13 mouse cellular contexts compared by ENCODE assay signal in the genomic region with DNA sequence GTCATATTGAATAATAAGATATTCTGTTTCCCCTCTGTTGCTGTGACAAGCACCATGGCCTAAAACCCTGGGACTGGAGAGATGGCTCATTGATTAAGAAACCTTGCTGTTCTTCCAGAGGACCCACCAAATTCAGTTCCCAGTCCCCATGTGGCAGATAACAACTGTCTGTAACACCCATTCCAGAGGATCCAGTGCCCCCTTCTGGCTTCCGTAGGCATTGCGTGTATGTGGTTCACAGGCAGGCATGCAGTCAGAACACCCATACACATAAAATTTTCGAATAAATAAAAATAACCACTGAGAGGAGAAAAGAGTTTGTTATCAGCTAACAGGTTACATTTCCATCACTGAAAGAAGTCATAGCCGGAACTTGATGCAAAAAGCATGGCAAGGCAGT.
DNase-seq lines count a peak whose midpoint lies in the region; ATAC-seq and TF ChIP-seq lines count a peak whose summit lies in the region.
"Had no signal": no experiment of that assay in that cellular context is flagged by ENCODE, and none has a peak within 500 bp of the region (broad histone marks: within the 10 kb centered on the region; RNA-seq: fewer than 3 reads in every experiment).

No protein-coding gene starts in this region.

- peak; percentile 64 for TF ChIP-seq CTCF in liver, embryonic 14.5 days (IDR thresholded peaks at IDR 0.05; ENCODE audit: low read depth)

- no peak overlapping the region for H3K4me3 ChIP-seq in liver, embryonic 11.5 days (ENCODE audit: low read depth, low read length)
- no peak overlapping the region for H3K4me3 ChIP-seq in ES-E14 (ENCODE audit: insufficient read depth in 1 of 2, low read depth in 1 of 2, low read length in 2 of 2, poor library complexity in 1 of 2, severe bottlenecking in 1 of 2)
- no peak overlapping the region for H3K4me3 ChIP-seq in liver, embryonic 14.5 days (ENCODE audit: insufficient read depth in 1 of 2, low read depth in 2 of 2, low read length in 2 of 2)
- H3K4me3 ChIP-seq: heart, embryonic 10.5 days; limb, embryonic 15.5 days; midbrain, embryonic 13.5 days had no signal

- no peak overlapping the region for H3K9ac ChIP-seq in liver, embryonic 11.5 days (ENCODE audit: low read depth, low read length)
- H3K9ac ChIP-seq in ES-E14 (ENCODE audit: insufficient read depth, low read depth, low read length, poor library complexity, severe bottlenecking), result no peak overlapping the region
- no peak overlapping the region for H3K9ac ChIP-seq in liver, embryonic 14.5 days (replicated peaks)
- H3K9ac ChIP-seq: limb, embryonic 15.5 days; midbrain, embryonic 13.5 days had no signal

- no peak for ATAC-seq in CD4-positive, CD25-positive, alpha-beta regulatory T cell, adult 4 months
- no peak for ATAC-seq in liver, embryonic 11.5 days (replicated peaks; ENCODE audit: low FRiP score)
- no peak for ATAC-seq in liver, embryonic 14.5 days (ENCODE audit: insufficient read depth)
- ATAC-seq in erythroid progenitor cell, adult 5-6 weeks (replicated peaks; ENCODE audit: low FRiP score, poor library complexity, severe bottlenecking), result no peak
- ATAC-seq: inflammation-experienced regulatory T-cells, adult 6 months; midbrain, embryonic 13.5 days had no signal

- WGBS in liver, embryonic 11.5 days, result 94% methylated on average over 4 of the region's 4 CpGs
- 69% methylated on average over 4 of the region's 4 CpGs for WGBS in liver, embryonic 14.5 days (ENCODE audit: insufficient replicate concordance)

- peak; percentile 48 for DNase-seq in CD4-positive, CD25-positive, alpha-beta regulatory T cell, adult 2 months (ENCODE audit: low read depth, low spot score)
- peak; percentile 33 for DNase-seq in liver
- no peak for DNase-seq in liver, embryonic 11.5 days (ENCODE audit: low spot score)
- no peak for DNase-seq in ES-E14 (ENCODE audit: low read depth, low spot score)
- no peak for DNase-seq in liver, embryonic 14.5 days (ENCODE audit: low read depth in 3 of 3, low spot score in 3 of 3)
- DNase-seq in cerebellum, adult 11-12 months, result no peak
- DNase-seq: cerebellum, adult 9-10 months had no signal

- in situ Hi-C loops in ES-E14 (cut with MboI; ENCODE audit: low sequenced_read_pairs in 2 of 2, unreplicated experiment in 2 of 2), result loop anchor here (5.0 to 25.0 kb wide), 2 partner anchors 279 kb away; no protein-coding TSS in a partner anchor

- H3K27me3 ChIP-seq in liver, embryonic 11.5 days (replicated peaks; ENCODE audit: control insufficient read depth, insufficient read depth, low read length), result no peaks in the 10 kb centered on the region
- no peaks in the 10 kb centered on the region for H3K27me3 ChIP-seq in liver, embryonic 14.5 days (ENCODE audit: control insufficient read depth, insufficient read depth, low read length)
- H3K27me3 ChIP-seq: limb, embryonic 15.5 days; midbrain, embryonic 13.5 days had no signal

- H3K27ac ChIP-seq in liver, embryonic 11.5 days (ENCODE audit: low read depth, low read length), result no peak overlapping the region
- no peak overlapping the region for H3K27ac ChIP-seq in ES-E14 (ENCODE audit: insufficient read depth, low read depth, low read length, poor library complexity, severe bottlenecking)
- H3K27ac ChIP-seq in liver, embryonic 14.5 days, result no peak overlapping the region
- H3K27ac ChIP-seq: heart, embryonic 10.5 days; limb, embryonic 15.5 days; midbrain, embryonic 13.5 days had no signal

- no peaks in the 10 kb centered on the region; the same call in 1 of the 2 replicates for H3K4me1 ChIP-seq in liver, embryonic 11.5 days (replicated peaks; ENCODE audit: control insufficient read depth, insufficient read depth, low read length)
- H3K4me1 ChIP-seq in ES-E14 (ENCODE audit: control insufficient read depth in 2 of 2, insufficient read depth in 2 of 2, low read length in 2 of 2, poor library complexity in 1 of 2), result peaks cover 2 to 3% of the 10 kb centered on the region in 2 experiments; a peak in 1 of 4 replicates
- 0 out of 4 replicates have a peak, but pooled peaks cover 0 to 2% of the 10 kb centered on the region in 2 experiments for H3K4me1 ChIP-seq in liver, embryonic 14.5 days (replicated peaks; ENCODE audit: control insufficient read depth in 2 of 2, insufficient read depth in 2 of 2, low read length in 1 of 2)
- H3K4me1 ChIP-seq: midbrain, embryonic 13.5 days had no signal

- TF ChIP-seq EP300 in liver, embryonic 14.5 days (IDR thresholded peaks at IDR 0.05; ENCODE audit: low read depth), result no peak

- H3K9me3 ChIP-seq in liver, embryonic 11.5 days (ENCODE audit: control insufficient read depth, low read length), result no peaks in the 10 kb centered on the region
- no peaks in the 10 kb centered on the region for H3K9me3 ChIP-seq in ES-E14 (ENCODE audit: control insufficient read depth, insufficient read depth, low read depth, low read length)
- no peaks in the 10 kb centered on the region for H3K9me3 ChIP-seq in liver, embryonic 14.5 days (ENCODE audit: control insufficient read depth, low read length)
- H3K9me3 ChIP-seq: limb, embryonic 15.5 days; midbrain, embryonic 13.5 days had no signal

- H3K4me2 ChIP-seq in liver, embryonic 11.5 days, result no peak overlapping the region
- no peak overlapping the region for H3K4me2 ChIP-seq in liver, embryonic 14.5 days (ENCODE audit: low read depth)
- H3K4me2 ChIP-seq: limb, embryonic 15.5 days; midbrain, embryonic 13.5 days had no signal

- H3K36me3 ChIP-seq in liver, embryonic 11.5 days (ENCODE audit: control insufficient read depth, insufficient read depth, low read length), result peaks cover 9% of the 10 kb centered on the region; the same call in 1 of the 2 replicates
- H3K36me3 ChIP-seq in ES-E14 (ENCODE audit: control insufficient read depth, insufficient read depth, low read length, poor library complexity, severe bottlenecking), result no peaks in the 10 kb centered on the region
- no peaks in the 10 kb centered on the region for H3K36me3 ChIP-seq in liver, embryonic 14.5 days (replicated peaks; ENCODE audit: control insufficient read depth, insufficient read depth, low read depth)

TF ChIP-seq in ES-E14, 5 proteins besides CTCF, POLR2A, EP300 and RAD21:
- no peak for TF ChIP-seq CHD2 (IDR thresholded peaks at IDR 0.05; ENCODE audit: low read depth, low read length)
- peak; percentile 86; the same call in 1 of the 2 replicates for TF ChIP-seq ZC3H11A (IDR thresholded peaks at IDR 0.05; ENCODE audit: borderline replicate concordance, low read depth, low read length)

Comparison
In these comparisons a context has a peak if more than half of its experiments do, and no peak if none do; other contexts are left out.
1. DNase-seq: peak in CD4-positive, CD25-positive, alpha-beta regulatory T cell, adult 2 months (single experiment) and liver (single experiment); none in liver, embryonic 11.5 days (single experiment), ES-E14 (single experiment), liver, embryonic 14.5 days (0 of 3) and cerebellum, adult 11-12 months (single experiment).